Mouse (Mus musculus) MN1 (cell line): Measurements from ENCODE around the gene S100a14.

ENCODE experiments used
- DNase-seq: peaks from one replicate; pipeline ENCODE4 v3.0.0-alpha.2; 2016; ENCODE audit warnings: low spot score

Gene S100a14

DNA sequence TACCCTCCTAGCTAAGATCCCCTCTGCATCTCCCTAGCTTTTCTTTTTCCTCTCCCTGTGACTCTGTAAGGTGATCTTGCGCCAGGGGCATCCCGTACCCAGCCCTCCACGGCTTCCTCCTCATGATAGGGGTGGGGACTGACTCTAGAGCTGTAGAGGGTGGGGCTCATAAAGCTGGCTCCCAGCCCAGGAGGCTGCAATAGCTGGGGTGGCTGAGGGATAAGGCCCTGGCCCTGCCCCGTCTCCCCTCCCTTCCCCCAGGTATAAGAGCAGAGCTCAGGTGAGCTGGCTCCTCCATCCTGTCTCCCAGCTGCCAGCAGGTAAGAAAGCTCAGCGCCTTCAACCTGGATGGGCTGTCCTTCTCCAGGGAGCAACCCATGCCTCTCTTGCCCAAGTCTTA lies at the start of gene S100a14:
Gene S100a14, plus strand, starts transcription at position 277 of the 400 bp plus-strand sequence.
- peak; percentile 46 for DNase-seq

DNA sequence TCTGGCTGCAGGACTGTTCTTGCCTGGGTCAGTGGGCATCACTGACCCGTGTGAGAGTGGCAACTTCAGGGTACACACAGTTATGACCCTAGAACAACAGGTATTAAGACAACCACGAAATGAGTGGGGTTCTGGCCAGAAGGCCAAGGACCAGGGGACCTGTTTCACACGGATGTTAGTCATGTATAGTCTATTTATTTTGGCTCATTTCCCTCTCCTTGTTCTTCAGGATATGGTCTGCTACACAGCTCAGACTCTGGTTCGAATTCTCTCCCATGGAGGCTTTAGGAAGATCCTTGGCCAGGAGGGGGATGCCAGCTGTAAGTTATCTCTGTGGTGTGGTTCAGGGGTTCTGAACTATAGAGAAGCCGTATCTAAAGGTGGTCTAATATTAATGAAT lies 39.7 kb upstream of the S100a14 start:
- DNase-seq: peak; percentile 38

DNA sequence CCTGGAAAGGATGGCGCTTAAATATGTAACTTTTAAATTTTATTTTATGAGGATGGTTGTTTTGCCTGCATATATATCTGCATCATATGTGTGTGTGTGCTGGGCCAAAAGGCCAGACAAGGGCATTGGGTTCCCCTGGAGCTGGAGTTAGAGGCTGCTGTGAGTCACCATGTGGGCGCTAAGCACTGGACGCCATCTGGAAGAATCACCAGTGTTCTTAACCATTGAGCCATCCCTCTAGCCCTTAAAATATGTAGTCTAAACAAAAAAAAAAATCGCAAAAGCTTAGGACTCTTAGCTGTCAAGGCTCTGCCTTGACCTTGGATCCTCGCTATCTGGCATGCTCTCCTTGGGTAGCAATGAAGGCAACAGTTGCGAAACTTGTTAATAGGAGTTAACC lies 38.1 kb upstream of the S100a14 start:
- no peak for DNase-seq

DNA sequence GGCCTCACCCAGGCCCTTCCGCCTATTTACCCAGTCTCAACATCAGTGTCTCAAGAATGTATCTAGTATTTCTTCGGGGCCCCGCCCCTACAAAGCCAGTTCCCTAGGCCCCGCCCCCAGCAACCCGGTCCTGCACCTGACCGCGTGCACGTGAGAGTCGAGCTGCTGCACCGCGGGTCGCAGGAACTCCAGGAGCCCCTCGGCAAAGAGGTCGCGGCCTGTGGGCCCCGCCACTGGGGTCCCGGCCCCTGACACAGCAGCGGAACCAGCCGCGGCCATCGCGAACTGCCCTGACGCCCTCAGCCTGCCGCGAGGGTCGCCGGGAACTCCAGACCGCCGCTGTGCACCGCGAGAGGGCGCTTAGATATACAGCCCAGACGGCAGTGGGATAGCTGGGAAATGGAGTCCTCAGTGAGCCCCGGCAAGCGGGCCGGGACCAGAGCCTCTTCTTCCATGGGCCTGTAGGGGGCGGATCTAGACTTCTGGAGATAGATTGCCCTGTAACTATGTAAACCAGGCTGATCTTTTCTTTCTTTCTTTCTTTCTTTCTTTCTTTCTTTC lies 35.9 kb upstream of the S100a14 start, which contains the start of gene Snapin:
Gene Snapin, minus strand, starts transcription at position 338 of the 561 bp plus-strand sequence.
- DNase-seq: peak; percentile 96

DNA sequence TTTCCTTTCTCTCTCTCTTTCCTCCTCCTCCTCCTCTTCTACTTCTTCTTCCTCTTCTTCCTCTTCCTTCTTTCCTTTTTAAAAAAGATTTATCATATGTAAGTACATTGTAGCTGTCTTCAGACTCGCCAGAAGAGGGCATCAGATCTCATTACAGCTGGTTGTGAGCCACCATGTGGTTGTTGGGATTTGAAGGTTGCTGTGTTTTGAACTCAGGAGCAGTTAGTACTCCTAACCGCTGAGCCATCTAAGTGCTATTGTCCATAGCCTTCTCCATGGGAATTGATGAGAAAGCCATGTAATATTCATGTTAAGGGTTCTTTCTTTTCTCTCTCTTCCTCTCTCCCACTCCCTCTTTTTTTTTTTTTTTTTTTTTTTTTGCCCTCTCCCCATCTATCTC lies 35.3 kb upstream of the S100a14 start:
- peak; percentile 35 for DNase-seq

DNA sequence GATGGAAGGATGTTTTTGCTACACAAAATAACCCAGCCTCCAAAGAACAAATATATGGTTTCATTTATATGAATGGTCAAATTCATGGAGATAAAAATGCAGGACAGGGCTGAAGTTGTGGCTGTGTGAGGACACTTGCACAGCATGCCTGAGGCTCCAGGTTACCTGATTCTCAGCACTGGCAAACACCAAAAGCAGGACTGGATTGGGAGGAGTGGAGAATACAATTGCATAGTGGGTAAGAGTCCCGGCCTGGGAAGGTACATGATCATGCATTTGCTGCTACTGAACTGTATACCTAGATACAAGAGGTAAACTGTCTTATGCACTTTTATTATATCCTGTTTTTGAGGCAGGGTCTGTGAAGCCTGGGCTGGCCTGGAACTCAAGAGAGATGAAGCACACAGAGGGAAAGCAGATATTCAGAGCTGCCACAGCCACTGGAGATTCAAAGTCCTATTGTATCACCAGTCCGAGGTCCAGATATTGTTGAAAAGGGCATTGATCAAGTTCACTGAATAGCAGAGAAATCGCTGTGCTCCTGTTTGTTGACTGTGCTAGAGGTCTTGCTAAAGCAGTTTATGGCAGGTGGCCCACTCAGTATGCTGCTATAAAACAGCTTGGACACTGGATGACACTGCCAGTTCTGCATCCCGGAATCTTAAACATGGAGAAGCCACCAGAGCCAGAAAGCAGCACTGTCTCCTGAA lies 32.7 kb upstream of the S100a14 start:
- DNase-seq: no peak

DNA sequence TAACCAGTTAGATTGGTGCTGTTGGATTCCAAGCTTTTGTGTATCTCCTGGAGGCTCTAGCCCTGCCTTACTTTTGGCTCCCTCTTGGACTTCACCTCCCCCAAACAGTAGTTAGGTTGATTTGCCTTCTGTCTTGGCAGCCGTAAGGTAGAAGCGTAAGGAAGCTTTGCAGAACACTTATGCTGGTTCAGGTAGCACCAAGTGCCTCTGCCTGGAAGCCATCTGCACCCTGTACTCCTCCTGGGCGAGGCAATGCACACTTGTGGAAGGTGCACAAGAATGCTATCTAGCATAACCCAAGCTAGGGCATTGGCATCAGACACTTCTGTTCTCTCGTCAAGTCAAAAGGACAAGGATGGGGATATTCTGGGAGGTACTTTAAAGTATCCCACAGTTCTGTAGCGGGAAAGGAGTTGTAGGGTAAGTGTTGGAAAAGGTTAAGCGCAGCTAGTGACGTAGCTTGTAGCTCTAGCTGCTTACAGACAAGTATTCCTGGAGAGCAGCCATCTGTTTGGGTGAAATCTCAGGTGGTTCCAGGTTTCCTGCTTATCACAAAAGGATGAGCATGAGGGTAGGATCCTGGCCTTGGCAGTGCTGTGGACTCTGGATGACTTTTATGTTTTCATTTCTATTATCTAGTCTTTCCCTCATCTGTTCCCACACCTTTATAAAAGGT lies 30.7 kb upstream of the S100a14 start:
- DNase-seq: no peak

DNA sequence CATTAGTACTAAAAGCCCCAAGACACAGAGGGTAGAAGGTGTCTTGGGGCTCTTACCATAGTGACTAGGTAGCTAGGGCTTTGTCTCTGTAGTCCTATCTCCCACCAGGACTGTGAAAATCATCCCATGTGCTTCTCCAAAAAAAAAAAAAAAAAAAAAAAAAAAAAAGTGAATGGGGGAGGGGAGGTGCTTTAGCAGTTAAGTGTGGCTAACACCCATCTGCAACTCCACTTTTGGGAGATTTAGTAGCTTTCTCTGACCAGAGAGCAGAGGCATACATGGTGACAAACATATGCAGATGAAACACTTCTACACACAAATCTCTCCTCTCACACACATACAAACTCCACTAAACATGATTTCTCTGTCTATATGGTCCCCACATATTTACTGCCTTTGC lies 29.1 kb upstream of the S100a14 start:
- DNase-seq: no peak

DNA sequence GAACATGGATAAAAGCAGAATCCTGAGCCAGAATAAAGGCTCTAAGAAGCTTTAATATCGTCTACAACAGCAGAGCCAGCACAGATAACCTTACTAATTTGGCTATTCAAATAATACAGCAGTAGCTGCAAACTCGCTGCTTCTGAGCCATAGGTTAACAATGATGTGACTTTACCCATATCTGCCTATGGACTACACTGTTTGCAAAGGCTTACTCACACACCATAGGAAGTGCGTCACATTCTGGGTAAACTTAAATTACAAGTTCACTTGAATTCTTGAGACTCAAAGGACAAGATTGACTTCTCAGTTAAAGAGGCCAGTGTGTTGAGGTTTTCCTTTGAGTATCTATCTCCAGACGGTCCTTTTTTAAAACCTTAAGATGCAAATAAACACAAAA lies 23.2 kb upstream of the S100a14 start:
- DNase-seq: no peak

DNA sequence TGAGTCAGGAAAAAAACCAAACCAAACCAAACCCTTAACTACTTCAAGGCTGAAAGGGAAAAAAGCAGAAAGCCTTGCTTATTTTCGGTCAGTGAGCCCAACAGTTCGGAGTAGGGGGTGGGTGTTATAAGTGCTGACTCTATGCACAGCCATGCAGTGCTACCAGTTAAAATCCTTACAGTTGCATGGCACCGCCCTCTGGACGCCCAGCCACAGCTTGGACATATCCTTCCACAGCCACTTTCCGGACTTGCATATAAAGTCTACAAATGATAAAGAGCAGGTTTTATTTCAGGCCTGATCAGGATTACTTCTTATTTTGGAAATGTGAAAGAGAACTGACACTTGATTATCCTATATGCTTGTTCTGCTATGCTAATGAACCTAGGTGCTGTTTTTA lies 21.4 kb upstream of the S100a14 start:
- DNase-seq: no peak

DNA sequence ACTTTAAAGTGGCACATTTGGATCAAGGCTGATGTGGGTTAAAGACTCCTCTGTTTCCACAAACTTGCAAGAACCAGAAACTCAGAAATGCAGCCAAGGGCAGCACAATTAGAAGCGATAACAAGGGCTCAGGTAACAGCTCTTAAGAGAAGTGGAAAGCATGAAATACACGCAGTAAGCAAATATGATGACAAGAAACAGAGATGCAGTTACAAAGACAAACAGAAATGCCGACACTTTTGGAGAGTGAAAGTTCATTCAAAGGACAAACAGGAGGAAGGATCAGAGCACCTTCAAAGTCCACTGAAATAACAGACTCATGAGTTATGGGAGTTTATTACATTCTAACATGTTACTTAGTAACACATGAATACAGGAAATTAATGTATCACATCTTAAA lies 20.3 kb upstream of the S100a14 start:
- DNase-seq: no peak

DNA sequence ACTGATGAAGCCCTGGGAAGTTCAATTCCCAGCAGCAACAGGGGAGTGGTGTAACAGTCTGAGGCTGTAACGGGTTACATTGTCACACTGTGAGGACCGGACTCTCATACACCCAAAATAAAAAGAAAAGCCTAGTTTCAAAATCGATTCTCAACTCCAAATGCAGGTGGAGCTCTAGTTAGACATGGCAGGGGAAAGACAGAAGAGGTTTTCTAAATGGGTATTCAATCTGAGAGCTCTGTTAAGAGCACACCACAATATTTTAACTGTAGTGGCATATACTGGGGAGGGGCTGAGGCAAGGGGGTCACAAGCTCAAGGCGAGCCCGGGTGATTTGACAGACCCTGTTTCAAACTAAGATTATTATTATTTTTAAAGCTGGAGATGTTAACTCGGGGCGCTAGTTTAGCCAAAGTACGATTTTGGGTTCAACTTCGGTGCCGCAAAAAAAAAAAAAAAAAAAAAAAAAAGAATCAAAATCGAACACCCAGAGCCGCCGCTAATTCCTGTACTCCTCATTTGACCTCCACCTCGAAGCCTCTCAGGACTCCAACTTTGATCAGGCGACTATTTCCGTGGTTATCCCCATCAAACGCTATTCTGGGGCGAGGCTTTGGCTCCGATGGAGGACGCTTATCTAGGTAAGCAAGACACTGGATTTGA lies 18.2 kb upstream of the S100a14 start:
- peak; percentile 47 for DNase-seq

DNA sequence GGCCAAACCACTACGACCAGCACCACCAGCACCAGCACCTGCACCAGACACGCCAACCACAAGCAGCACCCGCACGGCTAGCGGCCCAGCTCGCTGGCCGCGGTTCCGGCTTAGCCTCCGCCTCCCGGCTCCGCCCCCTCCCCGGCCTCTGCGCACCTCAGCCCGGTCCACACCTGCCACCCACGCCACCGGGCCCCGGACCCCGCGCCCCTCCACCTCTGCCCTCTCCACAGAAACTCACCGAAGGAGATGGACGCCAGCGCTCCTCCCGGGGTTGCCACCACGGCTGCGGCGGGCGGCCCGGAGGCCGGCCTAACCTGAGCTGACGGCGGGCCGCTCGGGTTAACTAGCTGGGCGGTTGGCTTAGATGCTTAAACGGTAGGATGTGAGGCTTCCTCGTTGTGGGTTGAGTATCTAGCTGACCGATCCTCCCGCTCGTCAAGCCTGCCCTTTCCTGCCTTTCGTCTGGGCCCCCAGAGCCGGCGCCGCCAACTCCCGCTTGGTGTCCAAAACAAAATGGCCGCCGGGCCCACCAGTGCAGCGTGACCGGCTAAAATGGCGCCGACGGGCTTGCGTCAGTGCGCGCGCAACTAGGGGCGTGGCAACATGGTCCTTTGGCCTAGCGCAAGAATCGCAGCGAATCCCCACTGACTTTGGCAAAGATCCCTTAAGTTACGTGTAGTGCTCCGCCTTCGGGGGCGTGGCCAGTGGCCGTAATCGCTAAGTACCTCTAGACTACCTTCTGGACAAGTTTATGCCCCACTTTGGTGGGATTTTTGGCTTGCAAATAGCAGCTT lies 17.5 kb upstream of the S100a14 start, which contains the start of gene Chtop:
Gene Chtop, minus strand, starts transcription at position 549 of the 797 bp plus-strand sequence.
- DNase-seq: peak; percentile 100

DNA sequence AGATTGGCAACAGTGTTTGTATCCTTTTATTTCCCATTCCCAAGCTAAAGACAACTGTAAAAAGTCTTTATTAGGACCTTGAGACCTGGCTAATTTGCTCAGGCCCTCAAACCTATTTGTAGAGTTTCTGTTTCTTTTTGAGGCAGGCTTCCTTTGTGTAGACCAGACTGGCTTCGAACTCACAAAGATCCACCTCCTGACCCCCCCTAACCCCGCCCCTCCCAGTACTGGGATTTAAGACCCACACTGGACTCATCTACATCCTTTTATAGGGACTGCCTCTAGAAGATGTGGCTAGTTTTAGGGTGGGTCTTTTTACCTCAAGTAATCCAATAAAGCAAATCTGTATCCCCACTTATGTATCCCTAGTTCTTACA lies 16.9 kb upstream of the S100a14 start:
- DNase-seq: no peak

DNA sequence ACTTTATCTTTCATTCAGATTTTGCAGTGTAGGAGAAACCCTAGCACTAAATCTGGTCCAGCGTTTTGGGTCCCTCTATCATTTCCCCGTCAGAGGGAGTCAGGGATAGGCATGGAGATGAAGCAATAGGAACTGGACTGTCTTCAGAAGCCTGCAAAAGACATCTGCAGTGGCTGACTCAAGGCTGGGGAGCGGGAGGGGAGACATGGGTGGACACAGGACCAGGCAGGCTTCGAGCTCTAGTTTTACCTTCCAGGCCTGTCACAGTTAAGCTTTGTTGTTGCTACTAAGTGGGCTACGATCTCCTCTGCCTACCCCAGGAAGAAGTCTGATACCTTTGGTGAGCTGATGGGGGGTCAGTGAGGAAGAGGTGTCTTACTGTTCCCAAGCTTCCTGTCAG lies 14.4 kb upstream of the S100a14 start:
- DNase-seq: no peak

DNA sequence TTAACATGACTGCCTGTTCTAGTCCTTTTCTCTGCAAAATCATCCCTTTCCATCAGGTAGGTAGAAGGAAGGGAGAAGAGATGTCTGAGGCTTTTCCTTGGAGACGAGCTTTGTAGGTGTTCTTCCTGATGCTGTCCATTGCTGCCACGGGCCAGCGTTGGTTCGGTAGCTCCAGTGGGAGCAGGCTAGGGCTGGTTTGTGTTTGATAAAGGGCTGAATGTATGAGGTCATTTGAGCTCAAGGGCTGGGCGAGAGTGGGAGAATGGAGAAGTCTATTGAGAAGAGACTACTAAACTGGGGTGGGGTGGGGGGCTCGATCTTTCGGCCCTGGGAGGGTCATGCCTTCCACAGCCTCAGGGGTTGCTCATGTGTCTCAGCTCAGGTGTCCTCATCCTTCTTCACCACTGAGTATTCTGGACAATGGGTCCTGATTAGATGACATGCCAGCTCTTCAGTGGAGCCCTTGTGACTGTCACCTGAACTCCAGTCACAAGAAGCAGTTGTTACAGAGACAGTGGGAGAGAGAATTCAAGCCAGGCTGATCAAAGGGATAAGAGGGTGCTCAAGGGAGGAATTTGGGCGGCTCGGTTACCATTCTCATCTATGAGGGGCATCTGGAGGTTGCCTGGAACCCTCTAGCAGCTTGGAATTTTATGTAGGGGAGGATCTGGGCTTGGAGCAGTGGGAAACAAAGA lies 13.6 kb upstream of the S100a14 start:
- no peak for DNase-seq

DNA sequence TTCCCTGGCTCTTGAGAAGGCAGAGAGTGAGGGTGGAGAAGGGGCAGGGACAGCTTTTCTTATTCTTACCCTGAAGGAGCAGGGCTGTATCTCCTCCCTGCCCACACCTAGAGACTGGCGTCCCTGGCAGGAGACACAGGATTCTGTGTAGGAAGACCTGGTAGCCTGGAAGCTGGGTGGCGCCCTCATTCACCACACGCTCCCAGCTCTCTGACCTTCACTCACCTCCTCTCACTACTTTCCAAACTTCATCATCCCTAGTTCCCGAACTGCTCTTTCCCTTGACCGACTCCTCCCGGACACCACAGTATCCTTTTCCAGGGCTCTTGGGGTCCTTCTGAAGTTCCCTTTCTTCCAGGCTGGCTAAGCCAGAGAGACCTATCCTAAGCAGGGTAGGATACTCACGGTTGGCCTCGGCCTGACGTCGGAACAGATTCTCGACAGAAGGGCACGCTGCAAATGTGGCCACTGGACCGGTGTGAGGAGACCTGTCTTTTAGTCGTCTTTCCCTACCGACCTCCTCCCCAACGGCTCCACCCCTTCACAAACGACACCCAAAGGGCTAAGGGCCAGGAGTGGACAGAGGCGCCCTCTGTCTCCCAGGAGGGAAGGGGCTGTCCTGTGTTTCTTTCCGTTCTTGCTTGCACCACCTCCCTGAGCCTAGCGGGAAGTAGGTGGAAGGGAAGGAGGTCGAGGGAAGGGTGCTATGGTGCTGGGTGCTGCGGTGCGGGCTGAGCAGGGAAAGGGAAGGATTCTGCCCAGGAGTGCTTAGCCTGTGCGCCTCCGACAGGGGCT lies 12.7 kb upstream of the S100a14 start, which contains the start of the genes S100a1 and S100a13:
Gene S100a1, minus strand, starts transcription at position 597 of the 795 bp plus-strand sequence.
Gene S100a13, plus strand, starts transcription at position 640 of the 795 bp plus-strand sequence.
- peak; percentile 81 for DNase-seq

DNA sequence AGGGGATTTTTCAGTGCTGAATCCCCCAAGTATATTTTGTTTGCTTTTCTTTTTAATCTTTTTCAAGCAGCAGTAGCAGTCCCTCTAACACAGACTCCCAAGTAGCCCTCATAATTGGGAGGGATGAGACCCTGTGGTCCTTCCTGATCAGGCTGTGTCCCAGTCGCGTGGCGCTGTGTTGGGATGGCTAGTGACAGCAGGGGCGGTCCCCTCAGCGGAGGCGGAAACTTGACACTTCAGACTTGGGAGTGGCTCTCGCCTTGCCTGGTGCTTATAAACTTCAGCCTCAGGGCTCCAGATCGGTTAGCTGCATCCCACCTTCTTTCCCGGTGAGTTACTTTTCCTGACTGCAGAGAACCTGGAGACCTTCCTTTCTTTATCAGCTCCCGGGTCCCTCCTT lies 12.0 kb upstream of the S100a14 start:
- peak; percentile 71 for DNase-seq

DNA sequence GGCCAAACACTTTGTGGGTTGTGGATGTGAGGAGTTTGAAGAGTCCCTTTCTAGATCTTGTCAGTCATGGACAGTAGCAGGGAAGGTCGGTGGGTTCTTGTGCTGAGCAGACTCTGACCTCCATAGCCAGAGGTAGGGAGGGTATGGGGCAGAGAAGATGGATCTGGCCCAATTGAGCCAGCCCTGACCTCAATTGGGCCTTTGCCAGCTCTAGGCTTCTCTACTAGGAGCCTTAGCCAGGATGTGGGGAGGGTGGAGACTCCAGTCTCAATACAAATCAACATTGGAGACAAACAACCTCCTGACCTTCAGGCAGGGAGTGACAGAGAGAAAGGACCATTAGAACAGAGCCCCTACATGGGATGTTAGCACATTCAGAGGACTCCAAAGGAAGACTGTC lies 11.4 kb upstream of the S100a14 start:
- DNase-seq: peak; percentile 27

DNA sequence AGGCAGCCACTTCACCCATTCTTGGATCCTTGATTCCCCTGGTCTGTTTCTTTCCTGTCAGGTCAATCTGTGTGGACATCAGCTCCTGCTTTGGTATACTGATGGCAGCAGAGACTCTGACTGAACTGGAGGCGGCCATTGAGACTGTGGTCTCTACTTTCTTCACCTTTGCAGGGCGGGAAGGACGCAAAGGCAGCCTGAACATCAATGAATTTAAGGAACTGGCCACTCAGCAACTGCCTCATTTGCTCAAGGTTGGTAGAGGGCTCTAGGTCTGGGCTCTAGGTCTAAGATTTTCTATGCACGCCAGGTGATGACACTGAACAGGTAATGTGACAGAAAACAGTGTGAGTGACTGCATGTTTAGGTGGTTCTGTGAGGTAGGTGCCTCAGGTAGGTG lies 10.9 kb upstream of the S100a14 start:
- DNase-seq: no peak
